Mouse (Mus musculus): ENCODE results near the gene Atpaf1. TPM values are rescaled to one million over a fixed set of nuclear protein-coding genes. Genes with fewer than 3 reads are reported as not detected.

Atpaf1 gene
- total and polyA plus RNA-seq, 2 experiments from 2014 or later = 25.9 to 37.8 TPM

DNA sequence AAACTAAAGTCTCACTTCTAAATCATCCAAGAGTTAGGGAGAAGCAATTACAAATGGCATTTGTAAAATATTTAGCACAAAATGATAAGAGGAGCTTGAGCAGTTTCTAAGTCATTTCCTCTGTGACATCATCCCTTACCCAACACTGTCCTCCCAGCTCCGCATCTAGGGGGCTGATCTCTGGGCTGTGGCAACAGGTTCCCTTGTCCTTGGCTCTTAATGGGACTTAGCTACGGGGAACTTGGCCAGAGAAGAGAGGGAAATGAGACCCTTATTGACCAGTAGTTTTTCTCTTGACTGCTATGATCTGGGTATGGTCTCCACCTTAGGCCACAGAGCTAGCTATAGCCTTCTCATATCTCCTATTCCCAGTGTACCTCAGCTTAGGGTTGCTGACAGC, 40.7 kb downstream of the Atpaf1 start:
- Histone ChIP-seq H3K9ac (replicated peaks; ENCODE audit: low read length, poor library complexity, severe bottlenecking) (no peak overlapping the region), H3K36me3 (ENCODE audit: insufficient read depth, low read length) (no peaks in the 10 kb centered on the region), H3K27ac (ENCODE audit: low read depth, low read length) (no peak overlapping the region), H3K4me1 (ENCODE audit: insufficient read depth, low read length) (peaks cover 4% of the 10 kb centered on the region; the same call in 1 of the 2 replicates), H3K27me3 (ENCODE audit: insufficient read depth, low read length) (no peaks in the 10 kb centered on the region), H3K4me3 (ENCODE audit: low read depth, low read length) (no peak overlapping the region), H3K4me2 (ENCODE audit: low read depth, low read length, poor library complexity, severe bottlenecking) (no peak overlapping the region), H3K9me3 (ENCODE audit: low read length) (no peaks in the 10 kb centered on the region)
- WGBS = 89% methylated on average over 2 of the region's 2 CpGs
- TF ChIP-seq CTCF (IDR thresholded peaks at IDR 0.05) = no peak
- DNase-seq (ENCODE audit: low spot score) (no peak), ATAC-seq (ENCODE audit: low FRiP score) (no peak)

DNA sequence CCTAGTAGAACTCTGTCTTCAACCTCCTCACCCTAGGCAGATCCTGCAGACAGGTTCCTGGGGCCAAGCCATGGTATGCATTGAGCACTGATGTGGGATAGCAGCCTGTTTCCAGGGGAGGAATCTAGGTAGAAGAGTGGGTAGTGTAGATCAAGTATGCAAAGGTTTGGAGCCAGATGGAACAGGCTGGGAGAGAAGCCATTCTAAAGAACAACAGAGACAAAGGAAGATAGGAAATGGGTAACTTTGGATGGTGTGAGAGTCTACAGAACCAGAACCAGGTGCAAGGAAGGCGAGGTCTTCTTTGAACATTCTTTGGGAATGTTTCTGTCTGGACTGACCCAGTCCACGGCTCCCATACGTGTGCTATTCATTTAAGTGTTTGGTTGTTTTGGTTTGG, 42.5 kb downstream of the Atpaf1 start:
- H3K36me3 ChIP-seq (ENCODE audit: insufficient read depth, low read length) = no peaks in the 10 kb centered on the region
- DNase-seq (ENCODE audit: low spot score) (no peak), ATAC-seq (ENCODE audit: low FRiP score) (no peak)
- H3K9me3 ChIP-seq (ENCODE audit: low read length) = no peaks in the 10 kb centered on the region
- no peak overlapping the region for H3K4me3 ChIP-seq (ENCODE audit: low read depth, low read length)
- 85% methylated on average over 3 of the region's 3 CpGs for WGBS
- no peaks in the 10 kb centered on the region for H3K27me3 ChIP-seq (ENCODE audit: insufficient read depth, low read length)
- peaks cover 4% of the 10 kb centered on the region; the same call in 1 of the 2 replicates for H3K4me1 ChIP-seq (ENCODE audit: insufficient read depth, low read length)
- TF ChIP-seq CTCF (IDR thresholded peaks at IDR 0.05) = no peak
- H3K4me2 ChIP-seq (ENCODE audit: low read depth, low read length, poor library complexity, severe bottlenecking) = peak overlapping the region; percentile 95; the same call in 1 of the 2 replicates
- no peak overlapping the region for H3K27ac ChIP-seq (ENCODE audit: low read depth, low read length)
- no peak overlapping the region for H3K9ac ChIP-seq (replicated peaks; ENCODE audit: low read length, poor library complexity, severe bottlenecking)

DNA sequence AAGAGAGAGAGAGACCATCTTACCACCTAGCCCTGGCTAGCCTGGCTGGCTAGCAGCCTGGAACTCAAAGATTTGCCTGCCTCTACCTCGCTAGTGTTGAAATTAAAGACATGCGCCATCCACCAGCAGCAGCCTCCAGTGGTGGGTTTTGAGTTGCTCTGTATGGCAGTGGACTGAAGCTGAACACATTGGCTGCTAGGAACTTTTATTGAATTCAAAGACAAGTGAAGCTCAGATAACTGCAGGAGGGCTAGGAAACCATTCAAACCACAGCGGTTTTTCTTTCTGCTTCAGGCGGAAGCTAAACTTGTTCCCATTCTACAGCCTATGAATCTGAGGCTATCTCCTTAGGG, 42.9 kb downstream of the Atpaf1 start:
- Histone ChIP-seq H3K27me3 (ENCODE audit: insufficient read depth, low read length) (no peaks in the 10 kb centered on the region), H3K27ac (ENCODE audit: low read depth, low read length) (peak overlapping the region; percentile 62; the same call in 1 of the 2 replicates), H3K4me3 (ENCODE audit: low read depth, low read length) (peak overlapping the region; percentile 89), H3K4me2 (ENCODE audit: low read depth, low read length, poor library complexity, severe bottlenecking) (peak overlapping the region; percentile 95), H3K36me3 (ENCODE audit: insufficient read depth, low read length) (no peaks in the 10 kb centered on the region), H3K9ac (replicated peaks; ENCODE audit: low read length, poor library complexity, severe bottlenecking) (peak overlapping the region; percentile 69; the same call in 1 of the 2 replicates), H3K4me1 (ENCODE audit: insufficient read depth, low read length) (peaks cover 4% of the 10 kb centered on the region; the same call in 1 of the 2 replicates), H3K9me3 (ENCODE audit: low read length) (no peaks in the 10 kb centered on the region)
- DNase-seq (ENCODE audit: low spot score) (no peak), ATAC-seq (ENCODE audit: low FRiP score) (peak; percentile 39; the same call in 1 of the 2 replicates)
- 2% methylated on average over 4 of the region's 4 CpGs for WGBS
- peak; percentile 53 for TF ChIP-seq CTCF (IDR thresholded peaks at IDR 0.05)

GRCm38 (mm10) chr4:115827888-115828571, 43.4 kb downstream of the Atpaf1 start, which contains the start of gene Mob3c:
Gene Mob3c, plus strand, starts transcription at chr4:115828092.
- H3K4me3 ChIP-seq (ENCODE audit: low read depth, low read length) = peak within 1 kb of the TSS; percentile 89
- no peaks in the 10 kb centered on the region for H3K9me3 ChIP-seq (ENCODE audit: low read length)
- peak; percentile 82 for DNase-seq (ENCODE audit: low spot score)
- H3K4me2 ChIP-seq (ENCODE audit: low read depth, low read length, poor library complexity, severe bottlenecking) = peak within 1 kb of the TSS; percentile 95
- H3K27me3 ChIP-seq (ENCODE audit: insufficient read depth, low read length) = no peaks in the 10 kb centered on the region
- peaks cover 4% of the 10 kb centered on the region; the same call in 1 of the 2 replicates for H3K4me1 ChIP-seq (ENCODE audit: insufficient read depth, low read length)
- no peaks in the 10 kb centered on the region for H3K36me3 ChIP-seq (ENCODE audit: insufficient read depth, low read length)
- under 1% methylated on average over 56 of the region's 57 CpGs for WGBS
- no peak for TF ChIP-seq CTCF (IDR thresholded peaks at IDR 0.05)
- ATAC-seq (ENCODE audit: low FRiP score) = peak; percentile 82
- H3K27ac ChIP-seq (ENCODE audit: low read depth, low read length) = peak within 1 kb of the TSS; percentile 62
- peak within 1 kb of the TSS; percentile 69 for H3K9ac ChIP-seq (replicated peaks; ENCODE audit: low read length, poor library complexity, severe bottlenecking)

GRCm38 (mm10) chr4:115828572-115828902, 43.9 kb downstream of the Atpaf1 start:
- DNase-seq (ENCODE audit: low spot score) = no peak
- H3K4me3 ChIP-seq (ENCODE audit: low read depth, low read length) = peak overlapping the region; percentile 89
- WGBS = 4% methylated on average over 8 of the region's 8 CpGs
- peaks cover 4% of the 10 kb centered on the region; the same call in 1 of the 2 replicates for H3K4me1 ChIP-seq (ENCODE audit: insufficient read depth, low read length)
- H3K36me3 ChIP-seq (ENCODE audit: insufficient read depth, low read length) = no peaks in the 10 kb centered on the region
- no peaks in the 10 kb centered on the region for H3K27me3 ChIP-seq (ENCODE audit: insufficient read depth, low read length)
- no peaks in the 10 kb centered on the region for H3K9me3 ChIP-seq (ENCODE audit: low read length)
- ATAC-seq (ENCODE audit: low FRiP score) = no peak
- H3K4me2 ChIP-seq (ENCODE audit: low read depth, low read length, poor library complexity, severe bottlenecking) = peak overlapping the region; percentile 95
- H3K27ac ChIP-seq (ENCODE audit: low read depth, low read length) = no peak overlapping the region
- TF ChIP-seq CTCF (IDR thresholded peaks at IDR 0.05) = no peak
- peak overlapping the region; percentile 69; the same call in 1 of the 2 replicates for H3K9ac ChIP-seq (replicated peaks; ENCODE audit: low read length, poor library complexity, severe bottlenecking)

- Histone ChIP-seq H3K4me3 (ENCODE audit: low read depth, low read length) (no peak overlapping the region), H3K4me1 (ENCODE audit: insufficient read depth, low read length) (peaks cover 4% of the 10 kb centered on the region; the same call in 1 of the 2 replicates), H3K4me2 (ENCODE audit: low read depth, low read length, poor library complexity, severe bottlenecking) (no peak overlapping the region), H3K9me3 (ENCODE audit: low read length) (no peaks in the 10 kb centered on the region), H3K36me3 (ENCODE audit: insufficient read depth, low read length) (0 out of 2 replicates have a peak, but pooled peaks cover 4% of the 10 kb centered on the region), H3K27me3 (ENCODE audit: insufficient read depth, low read length) (no peaks in the 10 kb centered on the region), H3K27ac (ENCODE audit: low read depth, low read length) (no peak overlapping the region), H3K9ac (replicated peaks; ENCODE audit: low read length, poor library complexity, severe bottlenecking) (no peak overlapping the region)
- 79% methylated on average over 5 of the region's 5 CpGs for WGBS
- ATAC-seq (ENCODE audit: low FRiP score) = no peak
- DNase-seq (ENCODE audit: low spot score) = no peak
- TF ChIP-seq CTCF (IDR thresholded peaks at IDR 0.05) = no peak
Observed at GRCm38 (mm10) chr4:115830491-115830890, 45.9 kb downstream of the Atpaf1 start.

Data from midbrain, postnatal 0 days (tissue).